Mouse (Mus musculus) thymus, postnatal 25 days (tissue): ENCODE results near the gene Sidt2.
A peak's percentile ranks its signal among the peaks of the same experiment; 100 is the strongest.

Experiments used
- DNase-seq: peaks from one replicate; pipeline ENCODE4 v3.0.0; 2022

The Sidt2 gene

GRCm38 (mm10) chr9:45946182-45946871 is 8.7 kb downstream of the Sidt2 start:
- no peak for DNase-seq

- DNase-seq: peak; percentile 59
Measured at GRCm38 (mm10) chr9:45945721-45946120, 9.3 kb downstream of the Sidt2 start.

GRCm38 (mm10) chr9:45944506-45945400 is 10.3 kb downstream of the Sidt2 start:
- peak; percentile 83 for DNase-seq

GRCm38 (mm10) chr9:45943628-45944505 is 11.2 kb downstream of the Sidt2 start:
- no peak for DNase-seq

- DNase-seq: no peak
Measured at GRCm38 (mm10) chr9:45942916-45943315, 12.1 kb downstream of the Sidt2 start.

DNA sequence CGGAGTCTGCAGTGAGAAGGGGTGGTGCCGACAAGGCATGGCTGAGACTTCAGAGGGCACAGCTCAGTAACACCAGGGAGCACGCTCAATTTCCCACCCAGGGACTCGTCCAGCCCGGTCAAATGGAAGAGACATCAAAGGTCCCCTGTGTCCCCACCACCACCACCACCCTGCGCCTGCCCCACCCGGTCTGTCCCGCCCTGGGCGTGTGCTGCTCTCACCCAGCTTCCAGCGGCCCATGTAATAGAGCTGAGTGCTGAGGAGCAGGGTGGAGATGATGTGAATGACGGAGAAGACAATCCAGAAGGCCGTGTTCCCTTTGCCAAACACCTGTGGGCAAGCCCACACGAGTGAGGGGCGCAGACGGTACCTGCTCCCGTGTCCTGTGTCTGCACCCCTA is 12.6 kb downstream of the Sidt2 start:
- DNase-seq: no peak

- DNase-seq: no peak
Measured at GRCm38 (mm10) chr9:45941329-45941888, 13.6 kb downstream of the Sidt2 start.

DNA sequence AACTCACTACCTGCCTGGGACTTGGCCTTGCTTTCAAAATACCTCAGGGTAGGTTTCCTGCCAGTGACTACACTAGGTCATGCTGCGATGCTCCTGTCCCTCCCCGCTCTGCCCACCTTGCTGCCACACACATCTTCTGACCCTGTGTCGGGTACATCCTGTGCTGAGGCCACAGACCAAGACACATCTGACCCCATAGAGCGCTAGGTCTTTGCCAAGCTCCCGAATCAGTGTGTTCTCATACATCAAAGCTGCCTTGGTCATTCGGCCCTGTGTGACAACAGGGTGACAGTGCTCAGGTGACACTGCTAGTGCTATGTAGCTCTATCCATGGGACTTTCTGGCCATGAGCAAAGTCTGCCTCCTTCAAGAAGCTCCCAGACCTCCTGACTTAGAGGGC is 15.3 kb downstream of the Sidt2 start:
- no peak for DNase-seq

GRCm38 (mm10) chr9:45938952-45939637 is 16.0 kb downstream of the Sidt2 start:
- DNase-seq: no peak

DNA sequence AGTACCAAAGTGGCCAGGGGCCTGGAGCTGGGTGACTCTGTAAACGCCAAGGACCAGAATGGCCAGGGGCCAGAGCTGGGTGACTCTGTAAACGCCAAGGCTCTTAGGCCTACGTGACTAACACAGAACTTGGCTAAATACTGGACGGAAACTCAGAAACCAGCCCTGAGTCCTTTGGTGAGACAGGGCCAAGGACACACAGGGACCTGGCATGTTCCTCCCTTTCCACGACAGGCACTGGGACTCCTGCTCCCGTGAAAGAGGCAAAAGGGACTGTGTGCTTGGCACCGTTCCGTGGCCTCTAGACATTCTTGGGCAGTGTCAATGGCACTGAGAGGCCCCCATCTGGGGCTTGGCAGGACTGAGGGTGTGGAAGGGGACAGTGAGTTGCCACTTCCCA is 17.0 kb downstream of the Sidt2 start:
- DNase-seq: no peak

- DNase-seq: peak; percentile 59
Measured at GRCm38 (mm10) chr9:45936883-45937282, 18.2 kb downstream of the Sidt2 start.

- DNase-seq: no peak
Measured at GRCm38 (mm10) chr9:45935628-45936210, 19.3 kb downstream of the Sidt2 start, which contains the start of gene Tagln. Gene Tagln (minus strand): TSS chr9:45936058.

- peak; percentile 36 for DNase-seq
Measured at GRCm38 (mm10) chr9:45932571-45933415, 22.3 kb downstream of the Sidt2 start.

GRCm38 (mm10) chr9:45931958-45932357 is 23.1 kb downstream of the Sidt2 start:
- DNase-seq: no peak

DNA sequence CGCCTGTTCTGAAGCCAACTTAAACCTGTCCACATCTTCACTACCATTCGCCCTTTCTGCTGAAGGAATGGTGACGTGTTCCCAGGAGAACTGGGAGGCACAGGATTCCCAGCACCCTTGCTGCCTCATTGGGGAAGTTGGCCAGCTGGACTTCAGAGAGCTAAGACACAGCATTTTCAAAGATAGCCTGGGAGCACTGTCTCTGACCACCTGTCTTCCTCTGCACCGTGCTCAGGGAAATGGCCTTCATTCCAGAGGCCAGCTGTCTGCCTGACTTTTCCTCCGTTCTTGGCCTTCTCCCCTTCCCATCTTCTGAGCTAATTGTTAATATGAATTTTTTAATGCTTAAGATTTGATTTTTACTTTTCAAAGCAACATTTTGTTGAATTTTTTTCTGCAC is 25.8 kb downstream of the Sidt2 start:
- DNase-seq: no peak

GRCm38 (mm10) chr9:45919895-45920294 is 35.2 kb downstream of the Sidt2 start:
- DNase-seq: no peak

DNA sequence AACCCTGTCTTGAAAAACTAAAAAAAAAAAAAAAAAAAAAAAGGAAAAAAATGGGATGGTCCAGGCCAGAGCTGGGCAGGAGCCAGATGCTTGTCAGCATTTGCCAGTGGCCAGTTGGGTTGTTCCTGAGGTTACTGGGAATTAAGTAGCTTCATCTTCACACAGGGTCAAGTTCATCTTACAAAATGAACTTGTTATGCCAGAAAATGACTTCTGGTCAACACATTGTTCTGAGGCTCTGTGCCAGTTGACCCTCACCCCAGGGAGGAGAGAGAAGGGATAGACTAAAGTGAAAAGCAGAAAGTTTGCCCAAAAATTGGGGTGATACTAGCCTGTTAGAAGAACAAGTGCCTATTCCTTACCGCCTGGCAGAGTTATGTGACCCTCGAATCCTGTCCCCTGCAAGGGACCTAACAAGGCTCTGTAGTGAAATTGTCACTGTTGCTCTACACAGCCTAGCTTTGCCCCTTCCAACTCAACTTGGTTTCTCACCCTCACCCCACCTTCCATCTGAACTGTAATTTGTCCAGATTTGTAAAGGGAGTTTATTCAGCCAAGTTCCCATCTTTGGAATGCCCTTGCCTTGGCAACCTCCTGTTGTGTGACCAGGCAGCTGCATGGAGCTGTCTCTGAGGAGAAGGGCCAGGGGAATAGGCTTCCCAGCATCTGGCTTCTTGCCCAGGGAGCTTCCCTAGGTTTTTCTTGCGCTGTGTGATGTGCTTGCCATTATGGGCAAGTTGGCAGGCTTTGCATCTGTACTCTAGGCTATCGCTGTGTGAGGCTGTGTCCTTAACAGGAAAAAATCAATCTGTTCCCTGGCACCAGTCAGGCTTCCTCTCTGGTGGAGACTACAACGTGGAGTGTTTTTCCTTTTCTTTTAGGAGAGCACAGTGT is 37.8 kb downstream of the Sidt2 start:
- no peak for DNase-seq

DNA sequence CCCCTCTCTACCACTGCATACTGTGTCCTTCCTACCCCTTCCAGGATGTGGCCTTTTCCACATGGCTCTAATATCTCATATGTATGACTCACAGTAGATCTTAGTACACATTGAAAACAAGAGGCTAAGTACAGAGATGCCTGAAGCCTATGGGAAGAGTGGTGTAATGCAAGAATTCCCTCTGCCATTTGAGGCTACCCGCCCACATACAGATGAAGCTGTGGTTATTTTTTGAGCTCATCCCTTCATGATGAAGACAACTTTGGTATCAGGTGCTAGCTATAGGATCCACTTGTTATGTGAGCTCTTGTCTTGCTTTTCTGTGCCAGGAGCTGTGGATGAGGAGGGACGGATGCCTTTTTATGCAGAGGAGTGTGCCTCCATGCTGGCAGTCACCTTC is 39.4 kb downstream of the Sidt2 start:
- no peak for DNase-seq

GRCm38 (mm10) chr9:45911673-45912072 is 43.4 kb downstream of the Sidt2 start:
- DNase-seq: peak; percentile 66

DNA sequence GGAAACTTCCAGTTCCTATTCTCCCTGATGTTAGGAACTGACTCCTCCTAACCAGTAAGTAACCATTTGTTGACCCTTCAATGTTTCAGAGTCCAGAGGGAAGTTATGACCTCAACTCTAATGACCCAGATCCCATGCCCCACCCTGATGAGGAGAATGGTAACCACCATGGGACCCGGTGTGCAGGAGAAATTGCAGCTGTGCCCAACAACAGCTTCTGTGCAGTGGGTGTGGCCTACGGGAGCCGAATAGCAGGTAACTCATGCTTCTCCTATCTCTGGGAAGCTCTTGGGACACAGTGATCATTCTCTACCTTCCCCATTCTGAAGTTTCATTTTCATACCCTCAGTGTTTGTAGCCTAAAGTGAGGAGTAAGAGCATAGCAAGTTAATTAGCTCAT is 44.1 kb downstream of the Sidt2 start:
- DNase-seq: no peak
